Mouse (Mus musculus): ENCODE results near the gene Pdgfd.

Pdgfd gene

DNA sequence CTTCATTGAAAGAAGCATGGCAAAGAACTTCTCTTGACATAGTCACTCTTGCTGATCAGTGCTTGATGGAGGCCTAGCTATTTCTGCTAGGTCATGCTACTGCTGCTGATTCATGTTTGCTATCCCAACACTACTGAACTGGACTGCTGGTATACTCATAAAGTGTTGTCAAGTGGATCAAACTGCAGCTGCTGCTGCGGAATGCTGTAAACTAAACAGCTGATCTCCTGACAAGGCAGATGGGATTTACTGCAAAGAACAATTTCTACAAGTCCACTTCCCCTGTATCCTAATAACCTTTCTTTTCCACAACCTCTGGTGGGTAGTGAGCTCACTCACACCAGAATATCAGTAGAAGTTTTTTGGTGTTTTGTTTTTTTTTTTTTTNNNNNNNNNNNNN, 148.7 kb downstream of the Pdgfd start:
- no peak for DNase-seq

DNA sequence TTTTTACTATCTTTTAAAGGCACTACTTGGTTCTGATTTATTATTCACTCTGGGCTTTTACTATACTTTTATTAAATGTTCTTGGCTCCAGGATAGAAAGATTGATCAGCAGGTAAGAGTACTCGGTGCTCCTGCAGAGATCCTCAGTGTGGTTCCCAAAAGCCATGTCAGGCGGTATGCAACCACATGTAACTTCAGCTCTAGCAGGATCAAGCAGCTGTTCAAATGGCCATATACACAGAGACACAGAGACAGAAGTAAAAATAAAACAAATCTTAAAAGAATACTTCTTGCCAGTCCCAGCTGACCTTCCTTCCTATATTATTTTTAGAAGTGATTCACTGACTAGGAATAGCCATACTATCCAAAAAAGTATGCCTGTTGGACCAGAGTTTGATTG, 157.0 kb downstream of the Pdgfd start:
- no peak for DNase-seq

DNA sequence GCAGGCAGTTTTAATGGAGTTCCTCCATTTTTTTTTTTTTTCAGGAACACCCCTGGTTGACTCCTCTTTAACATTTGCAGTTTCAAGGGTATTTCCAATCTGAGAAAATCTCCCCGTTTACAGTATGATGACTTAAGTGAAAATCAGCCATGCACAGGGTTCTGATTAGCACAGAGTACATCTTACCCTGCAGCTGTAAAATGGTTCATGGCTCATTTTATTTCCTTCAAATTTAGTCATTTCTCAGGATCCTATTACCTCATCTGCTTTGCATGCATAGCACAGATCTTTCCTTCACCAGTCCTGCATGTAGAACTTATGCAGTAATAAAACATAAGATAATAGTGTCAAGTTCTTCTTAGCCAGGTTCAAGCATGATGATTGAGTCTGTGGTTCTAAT, 165.1 kb downstream of the Pdgfd start:
- no peak for DNase-seq

DNA sequence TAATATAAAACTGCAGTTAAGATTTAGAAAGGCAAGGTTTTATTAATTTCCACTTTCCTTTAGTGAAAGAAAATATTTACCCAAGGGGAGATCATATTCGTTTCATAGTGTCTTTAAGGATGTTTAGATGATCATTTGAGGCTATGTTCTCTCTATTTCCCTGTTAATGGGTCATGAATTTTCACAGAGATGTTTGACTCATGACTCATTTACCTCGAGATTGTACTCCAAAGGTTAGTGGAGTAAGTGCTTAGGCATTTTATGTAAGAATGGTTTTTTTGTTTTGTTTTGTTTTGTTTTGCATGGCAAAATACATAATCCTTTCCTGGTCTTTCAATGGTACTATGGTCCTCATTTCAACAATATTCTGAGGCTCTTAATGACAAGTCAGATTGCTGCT, 167.9 kb downstream of the Pdgfd start:
- DNase-seq: no peak

DNA sequence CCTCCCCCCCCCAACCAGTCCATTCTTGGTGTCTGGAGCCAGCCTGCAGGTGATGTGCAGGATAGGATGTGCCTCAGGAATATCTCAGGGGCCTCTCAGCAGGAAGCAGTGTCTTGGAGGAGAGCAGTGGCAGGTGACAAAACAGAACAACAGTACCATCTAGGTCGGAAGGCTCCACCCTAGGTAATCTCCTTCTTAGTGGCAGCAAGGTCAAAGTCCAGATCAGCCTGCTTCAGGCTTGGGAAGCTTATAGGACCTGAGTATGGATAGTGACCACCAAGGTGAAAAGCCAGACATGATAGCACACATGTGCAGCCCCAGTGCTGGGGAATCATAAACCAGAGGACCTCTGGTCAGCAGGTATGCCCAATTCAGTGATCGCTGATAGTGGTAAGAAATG, 169.5 kb downstream of the Pdgfd start:
- DNase-seq: no peak

DNA sequence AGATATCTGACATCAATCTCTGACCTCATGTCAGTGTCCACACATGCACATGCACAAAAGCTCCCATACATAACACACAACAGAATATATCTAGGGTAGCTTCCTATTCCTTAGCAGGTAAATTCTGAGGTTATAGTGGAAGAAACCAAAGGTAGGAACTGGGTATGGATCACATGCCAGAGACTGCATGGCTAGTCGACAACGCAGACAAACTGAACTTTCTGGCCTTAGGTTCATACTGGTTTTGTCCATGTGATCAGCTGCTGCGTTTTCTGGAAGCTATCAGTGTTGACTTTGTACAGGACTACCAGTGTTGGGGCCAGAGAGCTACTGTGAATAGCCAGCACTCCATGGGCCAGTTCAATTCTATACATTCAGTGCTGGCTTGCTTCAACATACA, 170.0 kb downstream of the Pdgfd start:
- no peak for DNase-seq

DNA sequence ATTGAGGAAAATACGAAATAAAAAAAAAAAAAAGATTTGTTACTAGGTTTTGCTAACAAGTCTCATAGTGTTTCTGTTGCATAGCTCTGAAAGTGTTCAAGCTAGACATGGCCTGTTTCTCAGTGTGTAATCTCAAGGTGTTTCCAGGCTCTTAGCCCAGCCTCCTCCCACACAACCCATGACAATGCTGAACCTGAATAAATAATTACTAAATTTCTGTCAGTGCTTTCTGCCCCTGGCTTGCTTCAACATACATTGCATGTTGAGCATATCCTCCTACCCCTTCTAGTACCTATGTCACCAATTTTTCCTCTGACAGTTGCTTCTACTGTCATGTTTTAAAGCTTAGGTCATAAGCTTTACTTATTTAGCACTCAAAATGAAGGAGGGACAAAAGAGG, 171.0 kb downstream of the Pdgfd start:
- no peak for DNase-seq

DNA sequence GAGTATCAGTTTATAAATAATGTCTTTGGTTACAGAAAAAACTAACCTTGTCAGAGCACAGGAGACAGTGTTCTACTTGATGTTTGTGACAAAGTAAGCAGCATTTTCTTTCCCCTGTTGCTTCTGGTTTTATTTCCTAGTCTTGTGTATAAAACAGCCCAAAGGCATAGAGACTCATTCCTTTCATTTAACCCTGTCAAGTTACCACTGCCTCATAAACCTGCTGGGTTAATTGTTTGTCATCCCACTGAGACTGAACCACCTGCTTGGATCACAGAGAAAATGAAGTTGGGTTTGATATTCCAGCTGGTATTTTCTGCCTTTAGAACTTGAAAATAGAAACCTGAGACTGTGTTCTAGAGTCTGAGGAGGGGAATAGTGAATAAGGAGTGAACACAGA, 172.4 kb downstream of the Pdgfd start:
- no peak for DNase-seq

DNA sequence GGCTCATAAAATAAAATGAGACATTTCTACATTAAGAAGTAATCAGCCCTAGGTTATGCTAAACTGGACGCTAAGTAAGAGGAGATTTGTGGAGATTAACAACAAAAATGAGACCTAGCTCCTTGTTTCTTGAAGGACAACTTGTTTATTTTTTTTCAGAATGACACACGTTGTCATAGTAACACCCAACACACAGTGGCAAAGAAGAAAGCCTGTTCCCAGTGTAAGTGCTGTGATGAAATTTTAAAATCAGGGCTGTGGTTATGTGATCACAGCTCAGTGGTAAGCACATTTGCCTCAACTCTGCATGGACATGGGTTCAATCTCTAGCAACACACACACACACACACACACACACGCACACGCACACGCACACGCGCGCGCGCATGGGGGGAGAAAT, 174.5 kb downstream of the Pdgfd start:
- DNase-seq: no peak

DNA sequence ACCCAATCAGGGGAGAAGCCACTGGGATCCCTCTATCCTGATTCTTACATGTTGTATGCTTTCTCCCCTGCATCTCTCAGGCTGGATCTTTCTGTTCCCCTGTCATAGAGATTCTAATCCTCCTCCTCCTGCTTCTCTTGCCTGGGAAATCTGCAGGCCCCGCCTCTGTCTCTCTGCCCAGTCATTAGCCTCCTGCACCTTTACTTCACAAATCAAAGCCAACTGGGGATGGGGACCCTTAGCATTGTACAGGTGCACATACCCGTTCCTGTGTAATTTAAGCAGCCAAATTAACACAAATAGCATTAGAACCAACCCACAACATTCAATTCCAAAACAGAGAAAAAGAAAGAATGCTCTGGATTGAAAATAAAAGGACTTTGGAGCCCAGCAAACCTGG, 176.1 kb downstream of the Pdgfd start:
- DNase-seq: no peak

DNA sequence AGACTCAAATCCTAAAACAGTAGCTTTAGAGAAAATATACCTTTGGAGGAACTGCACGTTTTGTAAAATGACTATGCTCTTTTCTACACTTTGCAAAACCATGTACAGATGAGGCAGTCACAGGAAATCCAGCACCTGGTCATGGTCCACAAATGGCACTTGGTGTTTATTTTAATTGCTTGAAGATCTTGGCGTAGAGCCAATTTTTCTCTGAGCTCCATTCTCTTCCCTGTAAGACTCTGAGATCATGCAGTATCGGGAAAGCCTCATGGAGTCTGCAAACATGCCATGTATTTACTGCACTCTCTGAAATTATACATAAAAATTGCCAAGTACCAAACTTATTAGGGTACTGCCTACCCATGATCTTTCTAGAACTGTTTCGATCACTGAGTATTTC, 176.5 kb downstream of the Pdgfd start:
- peak; percentile 32 for DNase-seq

DNA sequence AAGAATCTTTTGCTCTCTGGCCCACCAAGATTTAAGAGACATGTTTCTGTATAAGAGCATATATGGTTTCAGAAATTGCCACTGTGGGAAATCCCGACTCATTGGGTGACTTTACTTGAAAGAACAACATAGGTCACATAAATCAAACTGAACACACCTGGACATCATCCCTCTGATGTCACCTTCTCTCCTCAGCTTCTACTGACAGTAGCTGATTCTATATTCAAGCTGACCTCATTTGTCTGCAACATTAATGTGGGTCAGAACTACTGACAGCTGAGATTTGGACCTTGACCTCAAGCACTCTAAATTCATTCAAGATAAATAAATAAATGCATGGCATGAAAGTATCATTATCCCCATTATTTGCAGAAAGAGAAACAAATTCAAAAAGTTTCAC, 177.0 kb downstream of the Pdgfd start:
- no peak for DNase-seq

DNA sequence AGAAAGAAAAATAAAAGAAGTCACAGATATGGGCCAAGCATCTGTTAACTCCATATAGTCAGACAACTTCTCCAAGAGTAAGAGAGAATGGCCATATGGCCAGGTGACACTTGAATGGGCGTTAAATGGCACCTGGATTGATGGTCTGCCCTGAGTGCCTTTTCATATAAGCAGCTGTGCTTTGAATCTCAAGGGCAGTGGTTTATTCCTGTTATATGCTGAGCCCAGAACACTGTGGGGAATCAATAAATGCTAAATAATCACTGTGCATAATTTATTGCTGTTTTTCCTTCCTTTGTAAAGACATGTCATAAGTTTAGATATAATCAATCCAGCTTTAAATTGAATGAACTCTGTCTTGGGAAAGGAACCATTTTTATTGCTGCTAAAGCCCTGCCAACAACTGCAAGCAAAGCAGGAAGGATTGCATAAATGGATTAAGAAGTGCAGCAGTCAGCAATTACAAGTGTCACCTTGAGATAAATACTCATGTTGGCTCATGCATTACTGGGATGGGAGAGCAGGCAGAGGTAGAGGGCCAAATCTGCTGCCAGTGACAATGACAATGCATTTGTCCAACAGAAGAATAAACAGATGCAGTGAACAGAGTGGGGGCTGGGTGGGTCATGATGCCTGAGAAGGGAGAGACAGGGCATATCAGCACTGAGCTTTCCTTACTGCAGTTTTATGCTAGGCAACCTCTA, 185.0 kb downstream of the Pdgfd start:
- no peak for DNase-seq

DNA sequence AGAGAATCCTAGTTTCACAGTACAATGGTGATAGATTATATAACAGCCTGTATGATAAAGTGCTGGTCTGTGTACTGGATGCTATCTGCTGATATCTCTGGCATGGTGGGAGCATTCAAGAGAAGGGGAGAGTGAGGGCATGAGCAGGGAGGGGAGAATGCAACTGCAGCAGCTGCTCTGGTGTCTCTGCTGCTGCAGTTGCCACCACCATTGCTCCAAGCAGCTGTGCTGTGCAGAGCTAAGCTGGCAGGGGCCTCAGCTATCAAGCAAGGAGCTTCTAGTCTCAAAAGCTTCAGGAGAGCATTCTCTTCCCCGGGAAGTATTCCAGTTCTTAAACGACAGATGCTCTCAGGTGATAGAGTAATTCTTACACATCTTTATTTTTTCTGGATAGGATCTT, 192.4 kb downstream of the Pdgfd start:
- DNase-seq: no peak

DNA sequence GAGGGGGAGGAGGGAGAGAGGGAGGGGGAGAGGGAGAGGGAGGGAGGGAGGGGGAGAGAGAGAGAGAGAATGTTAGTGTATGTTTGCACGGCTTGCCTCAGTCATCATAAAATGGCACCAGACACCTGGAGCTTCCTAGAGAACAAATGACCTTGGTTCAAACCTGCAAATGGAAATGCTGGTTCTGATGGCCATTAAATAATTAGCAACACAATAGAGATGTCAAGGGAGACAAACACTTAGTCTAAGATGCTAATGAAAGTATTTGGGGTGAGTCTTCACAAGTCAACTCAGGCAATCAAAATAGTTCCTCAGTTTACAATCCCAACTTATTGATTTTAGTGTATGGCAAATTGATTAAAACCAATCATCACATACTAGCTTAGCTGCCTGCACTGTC, 198.2 kb downstream of the Pdgfd start:
- no peak for DNase-seq

DNA sequence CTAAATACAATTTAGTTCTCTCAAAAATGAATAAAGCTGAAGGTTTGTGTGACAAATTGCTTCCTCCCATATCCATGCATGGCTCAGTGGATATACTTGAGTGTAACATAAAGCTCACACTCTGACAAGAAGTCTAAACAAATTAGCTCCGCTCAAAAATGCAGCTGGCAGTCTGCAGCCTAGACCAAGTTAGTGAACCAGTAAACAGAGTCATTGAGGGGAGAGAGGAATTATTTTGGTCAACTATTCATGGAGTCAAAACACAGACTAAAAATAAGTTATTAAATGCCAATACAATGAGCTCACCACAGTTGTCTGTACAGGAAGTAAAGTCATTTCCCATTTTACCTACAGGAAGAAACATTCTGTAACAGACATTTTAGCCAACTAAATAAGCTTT, 233.4 kb downstream of the Pdgfd start:
- DNase-seq: peak; percentile 6

DNA sequence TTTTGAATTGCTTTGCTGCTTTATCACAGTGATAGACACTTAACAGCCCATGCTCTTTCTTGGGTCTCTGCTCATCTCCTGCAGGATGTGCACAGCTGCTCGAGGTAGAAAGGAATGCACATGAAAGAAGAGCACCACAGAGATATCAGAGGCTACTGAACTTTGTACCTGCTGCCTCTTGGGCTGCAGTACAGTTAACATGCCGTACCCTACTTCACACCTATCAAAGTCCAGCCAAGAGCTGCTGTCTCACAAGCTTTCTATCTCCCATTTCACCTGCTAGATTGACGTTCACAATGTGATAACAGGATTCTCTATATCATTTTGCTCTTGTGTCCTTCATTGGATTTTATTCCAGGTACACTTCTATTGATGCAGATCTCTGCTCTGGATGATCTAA, 238.2 kb downstream of the Pdgfd start:
- DNase-seq: no peak

DNA sequence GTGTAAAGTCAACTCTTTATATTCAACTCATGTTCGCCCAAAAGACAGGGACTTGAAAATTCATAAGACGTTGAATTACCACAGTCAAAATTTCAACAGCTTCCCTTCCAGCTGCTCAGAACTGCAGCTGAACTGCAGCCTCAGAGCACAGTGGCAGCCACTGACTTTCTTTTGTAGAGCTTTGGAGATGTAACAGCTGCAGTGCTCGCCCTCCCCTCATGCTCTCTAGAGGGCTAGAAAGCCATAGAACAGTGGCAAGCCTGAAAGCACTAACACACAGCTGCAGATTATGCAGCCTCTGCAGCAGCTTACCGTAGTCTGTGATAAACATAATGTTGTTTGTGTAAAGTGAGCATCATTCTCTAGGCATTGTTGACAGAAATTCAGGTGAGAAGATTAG, 239.6 kb downstream of the Pdgfd start:
- no peak for DNase-seq

DNA sequence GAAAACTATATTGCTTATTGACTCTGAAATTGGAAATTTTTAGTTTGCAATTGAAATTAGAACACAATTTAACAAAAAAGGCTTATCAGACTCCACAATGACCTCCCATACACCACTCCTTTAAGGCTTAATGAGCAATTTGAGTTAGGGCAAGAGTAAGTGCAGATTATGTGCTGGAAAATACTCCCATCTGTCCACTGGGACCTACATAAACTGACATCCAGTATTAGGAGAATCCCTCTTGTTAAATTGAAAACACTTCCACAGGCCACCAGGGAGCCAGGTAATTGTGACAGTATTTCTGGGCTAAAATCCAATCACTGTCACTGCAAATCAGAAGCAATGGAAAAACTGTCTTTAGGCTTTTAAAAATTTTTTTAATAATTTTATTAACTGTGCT, 256.2 kb downstream of the Pdgfd start:
- DNase-seq: no peak

All from lung, postnatal 10 days (tissue).